Mouse (Mus musculus) spleen, postnatal 10 days (tissue): ENCODE results near the gene Sema5b.

Experiments used
- DNase-seq, 2 experiments: peaks; one replicate each; pipeline ENCODE4 v3.0.0; 2021 to 2022; ENCODE audit warnings: low spot score in 2 of 2

Sema5b gene

GRCm38 (mm10) chr16:35541117-35541641, at the start of gene Sema5b:
Gene Sema5b (plus strand): TSS chr16:35541145.
- DNase-seq: no peak

DNA sequence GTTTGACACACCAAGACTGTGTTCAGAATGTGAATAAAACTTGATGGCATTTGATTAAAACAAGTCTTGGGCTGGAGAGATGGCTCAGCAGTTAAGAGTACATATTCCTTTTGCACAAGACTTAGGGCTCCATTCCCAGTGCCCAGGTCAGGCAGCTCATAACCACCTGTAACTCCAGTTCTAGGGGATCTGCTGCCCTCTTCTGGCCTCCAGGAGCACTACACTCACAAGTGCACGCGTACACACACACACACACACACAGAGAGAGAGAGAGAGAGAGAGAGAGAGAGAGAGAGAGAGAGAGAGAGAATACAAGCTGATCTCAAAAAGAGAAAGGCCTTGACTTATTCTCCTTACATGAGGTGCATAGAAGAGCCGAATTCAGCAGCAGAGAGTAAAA, 40.6 kb upstream of the Sema5b start:
- no peak for DNase-seq

DNA sequence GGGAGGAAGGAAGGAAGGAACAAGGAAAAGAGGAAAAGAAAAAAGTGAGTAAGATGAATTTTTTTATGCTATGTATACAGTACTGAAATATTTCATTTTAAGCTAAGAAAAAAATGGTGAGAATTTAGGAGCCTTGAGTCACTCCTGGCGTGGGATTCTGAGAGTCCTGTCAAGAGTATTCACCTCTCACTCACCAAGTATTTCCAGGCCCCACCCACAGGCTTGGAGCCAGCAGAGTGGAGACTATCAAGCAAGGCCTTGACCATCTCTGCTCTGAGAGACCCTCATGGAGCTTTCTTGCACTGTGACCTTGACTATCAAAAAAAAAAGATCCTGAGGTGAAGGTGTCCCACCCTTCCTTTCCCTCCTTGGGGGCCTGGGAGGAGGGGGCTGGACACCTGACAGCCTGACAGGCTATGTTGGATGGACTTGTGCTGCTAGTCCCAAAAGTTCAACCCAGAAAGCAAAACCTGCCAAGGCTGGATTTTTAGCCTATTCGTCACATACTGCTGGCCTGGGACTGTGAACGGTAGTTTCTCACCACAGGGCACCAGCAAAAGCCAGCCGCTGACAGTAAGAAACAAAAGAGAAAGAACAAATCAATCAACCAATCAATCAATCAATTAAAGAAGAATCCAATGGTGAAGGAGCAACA, 39.7 kb upstream of the Sema5b start:
- no peak for DNase-seq

GRCm38 (mm10) chr16:35502456-35502855, 38.5 kb upstream of the Sema5b start:
- DNase-seq: no peak

DNA sequence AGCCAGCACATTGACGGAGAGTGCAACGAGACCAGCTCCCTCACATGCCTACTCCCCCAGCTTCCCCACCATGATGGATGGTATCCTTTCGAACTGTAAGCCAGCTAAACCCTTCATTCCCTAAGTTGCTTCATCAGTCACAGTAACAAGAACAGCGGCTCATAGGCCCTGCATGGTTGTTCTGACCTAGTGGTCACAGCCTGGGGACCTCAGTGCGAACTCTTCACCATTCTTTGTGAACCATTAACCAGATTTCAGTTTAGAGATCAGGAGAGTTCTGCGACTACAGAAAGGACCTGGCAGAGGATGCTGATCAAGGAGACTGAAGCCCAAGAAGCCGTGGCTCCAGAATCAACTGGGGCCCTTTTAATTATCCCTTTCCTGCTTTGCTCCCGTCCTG, 36.7 kb upstream of the Sema5b start:
- DNase-seq: no peak

DNA sequence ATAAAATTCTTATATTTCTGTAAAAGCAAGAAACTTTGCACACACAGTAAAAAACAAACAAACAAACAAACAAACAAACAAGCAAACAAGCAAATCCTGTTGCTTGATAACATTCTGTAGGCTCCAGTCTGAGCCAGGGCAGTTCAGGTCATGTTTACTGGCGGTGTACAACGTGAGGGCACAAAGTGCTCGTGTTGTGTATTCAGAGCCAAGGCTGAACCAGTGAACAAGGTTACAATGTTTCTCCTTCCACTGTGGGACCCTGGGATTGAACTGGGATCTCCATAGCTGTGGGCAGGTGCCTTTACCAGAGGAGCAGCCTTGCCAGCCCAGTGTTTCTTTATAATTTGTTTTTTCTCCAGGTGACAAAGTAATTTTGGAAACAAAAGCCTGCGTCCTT, 35.2 kb upstream of the Sema5b start:
- no peak for DNase-seq

DNA sequence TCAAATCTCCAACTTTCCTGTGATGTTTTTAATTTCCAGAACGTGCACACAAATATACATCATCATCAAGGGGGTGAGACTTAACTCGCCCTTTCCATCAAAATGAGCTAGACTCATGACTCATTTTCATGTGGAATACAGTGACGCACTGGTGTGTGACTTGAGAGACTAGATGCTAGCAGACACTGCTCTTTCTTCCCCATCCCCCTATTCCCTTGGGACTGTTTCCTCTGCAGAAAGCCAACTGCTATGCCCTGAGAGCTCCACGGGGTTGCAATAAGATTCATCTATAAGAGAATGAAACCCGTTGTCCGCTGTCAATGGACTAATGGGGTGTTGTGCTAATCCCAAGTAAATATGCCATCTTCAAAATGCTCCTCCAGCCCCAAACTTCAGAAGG, 32.4 kb upstream of the Sema5b start:
- no peak for DNase-seq

- DNase-seq: no peak
These were observed 31.4 kb upstream of the Sema5b start for GRCm38 (mm10) chr16:35509331-35510070.

- no peak for DNase-seq
These were observed 24.9 kb upstream of the Sema5b start for GRCm38 (mm10) chr16:35515977-35516612.

DNA sequence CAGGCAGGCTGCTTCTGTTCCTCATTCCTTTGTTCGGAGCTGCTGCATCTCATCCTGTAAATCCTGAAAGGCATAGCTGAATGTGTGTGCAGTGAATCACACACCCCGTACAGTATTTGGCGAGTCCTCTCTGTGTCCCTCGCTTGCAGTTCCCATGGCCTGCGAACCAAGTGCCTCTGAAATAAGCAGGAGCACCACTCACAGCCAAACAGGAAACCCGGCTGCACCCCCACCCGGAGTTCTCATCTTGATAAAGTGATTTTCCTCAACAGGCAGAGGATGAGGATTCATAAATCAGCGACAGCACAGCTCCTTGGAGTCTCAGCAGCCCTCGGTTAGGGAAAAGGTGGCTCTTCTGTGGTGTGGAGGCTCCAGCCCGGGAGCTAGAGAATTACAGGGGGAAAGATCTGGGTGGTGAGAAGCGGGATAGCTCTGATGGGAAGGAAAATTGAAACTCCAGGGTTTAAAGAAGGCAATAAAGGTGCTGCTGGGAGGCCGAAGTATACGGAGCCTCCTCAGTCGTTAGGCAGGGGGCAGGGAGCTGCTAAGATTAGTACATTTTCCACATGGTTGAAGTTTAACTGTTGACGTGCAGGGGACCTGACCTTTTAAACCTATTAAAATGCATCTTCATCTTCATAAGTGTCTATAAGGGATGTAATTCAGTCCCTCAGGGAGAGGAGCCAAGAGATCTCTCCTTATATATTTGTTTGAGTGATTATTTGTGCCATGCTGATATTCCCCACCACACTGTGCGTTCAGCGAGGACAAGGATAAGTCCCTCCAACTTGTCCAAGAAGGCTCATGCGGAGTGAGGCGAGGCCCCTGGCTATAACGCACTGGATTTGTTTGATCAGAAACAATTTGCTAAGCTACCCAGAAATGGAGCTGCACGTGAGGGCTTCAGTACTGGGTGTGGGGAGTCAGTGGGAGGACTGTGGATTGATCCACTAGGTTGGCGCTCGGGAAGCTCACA, 22.7 kb upstream of the Sema5b start:
- DNase-seq: no peak

DNA sequence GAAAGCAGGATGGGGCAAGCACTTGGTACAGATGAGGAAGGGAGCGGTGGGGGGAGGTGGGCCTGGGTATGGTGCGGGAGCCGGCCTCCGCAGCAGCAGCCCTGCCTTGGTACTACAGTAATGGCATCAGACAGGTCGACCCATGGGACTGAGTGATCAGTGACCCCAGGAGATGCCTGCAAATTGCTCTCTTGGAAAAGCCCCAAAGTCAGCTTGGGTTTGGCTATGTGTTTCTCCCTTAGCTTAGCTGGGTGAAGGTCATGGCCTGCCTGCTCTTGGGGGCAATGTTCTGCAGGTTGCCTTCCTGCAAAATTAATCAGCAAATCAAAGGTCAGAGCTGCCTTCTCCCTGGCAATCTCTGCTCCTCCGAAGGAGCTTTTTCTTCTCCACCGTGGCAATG, 21.7 kb upstream of the Sema5b start:
- no peak for DNase-seq

GRCm38 (mm10) chr16:35524200-35524599, 16.7 kb upstream of the Sema5b start:
- DNase-seq: no peak

GRCm38 (mm10) chr16:35534630-35535029, 6.3 kb upstream of the Sema5b start:
- no peak for DNase-seq

DNA sequence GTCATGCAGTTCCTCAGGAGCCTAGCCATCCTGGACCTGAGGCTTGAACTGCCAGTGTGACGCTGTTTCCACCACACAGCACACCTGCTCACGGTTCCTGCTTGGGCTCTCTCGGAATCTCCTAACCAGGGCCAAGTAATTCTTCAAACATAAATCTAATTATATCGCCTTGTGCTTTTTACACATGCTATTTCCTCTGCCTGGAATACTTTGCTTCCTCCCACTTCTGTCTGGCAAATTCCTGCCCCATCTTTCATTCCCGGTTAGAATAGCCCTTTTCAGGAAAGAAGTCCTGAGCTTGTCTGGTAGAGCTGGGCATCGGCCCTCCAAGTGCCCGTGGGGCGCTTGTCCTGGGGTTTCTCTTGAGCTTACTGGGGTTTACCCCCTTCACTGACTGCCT, 3.3 kb upstream of the Sema5b start:
- DNase-seq: no peak

- no peak for DNase-seq
These were observed 1.9 kb upstream of the Sema5b start for GRCm38 (mm10) chr16:35539041-35539440.

DNA sequence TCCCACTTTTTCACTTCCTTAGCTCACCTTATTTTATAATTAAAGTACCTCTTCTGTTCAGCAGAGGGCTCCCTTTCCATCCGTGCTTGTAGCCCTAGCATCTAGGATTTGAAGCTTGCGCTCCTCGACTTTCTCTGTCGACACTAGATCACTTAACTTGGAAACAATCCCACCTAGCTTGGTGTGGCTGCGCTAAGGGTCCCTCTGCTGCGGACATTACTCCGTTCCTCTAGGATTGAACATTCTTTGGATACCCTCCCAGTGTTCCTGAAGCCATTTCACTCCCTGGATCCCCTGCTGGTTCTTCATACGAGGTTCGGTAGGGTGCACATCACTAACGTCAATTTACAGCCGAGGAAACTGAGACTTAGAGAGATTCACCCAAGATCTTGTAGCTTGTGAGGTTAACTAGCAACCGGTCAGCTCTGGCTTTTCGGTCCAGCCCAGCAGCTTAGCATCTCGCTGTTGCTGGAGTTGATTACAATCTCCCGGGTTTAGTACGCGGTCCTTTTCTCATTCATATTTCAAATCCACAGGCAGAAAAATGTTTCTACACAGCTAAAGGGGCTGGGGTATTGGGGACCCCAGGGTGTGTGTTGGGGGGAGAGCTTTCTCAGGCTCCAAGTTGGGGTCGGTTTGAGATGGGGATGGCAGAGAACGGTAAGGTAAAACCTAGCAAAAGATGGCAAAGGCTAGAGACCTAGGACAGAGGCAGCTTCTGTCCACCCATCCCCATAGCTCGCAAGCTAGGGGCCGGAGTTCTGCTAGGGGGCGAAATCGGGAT, 420 bp upstream of the Sema5b start:
- no peak for DNase-seq

GRCm38 (mm10) chr16:35541661-35542420, 896 bp downstream of the Sema5b start:
- DNase-seq: no peak

DNA sequence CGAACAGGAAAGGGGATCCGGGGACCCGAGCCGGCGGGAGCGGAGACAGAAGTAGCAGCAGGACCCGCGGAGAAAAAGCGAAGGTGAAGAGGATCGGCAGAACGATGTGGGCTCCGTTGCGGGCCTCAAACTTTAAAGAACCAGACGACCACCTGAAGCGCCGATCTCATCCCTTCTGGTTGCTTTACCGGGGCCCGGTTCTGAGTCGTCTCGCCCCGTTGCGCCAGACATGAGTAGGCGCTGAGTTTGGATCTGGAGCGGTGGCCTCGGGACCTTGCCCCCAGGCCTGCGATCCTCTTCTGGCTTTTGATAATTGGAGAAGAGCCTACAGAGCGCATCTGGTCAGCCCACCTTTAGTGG, 1.5 kb downstream of the Sema5b start:
- no peak for DNase-seq

- no peak for DNase-seq
These were observed 4.8 kb downstream of the Sema5b start for GRCm38 (mm10) chr16:35545723-35546122.

DNA sequence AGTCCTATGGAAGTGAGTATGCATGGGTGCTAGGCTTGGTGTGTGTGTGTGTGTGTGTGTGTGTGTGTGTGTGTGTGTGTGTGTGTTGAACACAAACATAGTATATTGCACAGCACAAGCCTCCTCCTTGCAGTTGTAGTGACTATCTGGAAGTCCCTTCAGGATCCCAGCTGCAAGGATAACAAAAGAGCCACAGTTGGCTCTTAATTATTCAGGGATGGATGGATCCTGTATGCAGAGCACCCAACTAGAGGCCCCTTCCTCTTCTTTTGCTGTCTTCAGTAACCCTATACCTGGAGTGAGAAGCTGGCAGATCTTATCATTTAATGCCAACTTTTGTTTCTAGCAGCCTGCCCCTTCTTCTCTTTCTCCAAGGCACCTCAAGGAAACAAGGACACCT, 7.0 kb downstream of the Sema5b start:
- DNase-seq: no peak
